Mouse (Mus musculus) liver, adult 2 months (tissue): ENCODE data around the gene Zdhhc6.

ENCODE experiments used
- CTCF ChIP-seq: fragments of 200-500 bp; IDR thresholded peaks from 2 replicates; pipeline ENCODE4 v1.5.1; 2011; ENCODE audit warnings: low read depth, low read length, control low read depth
- POLR2A ChIP-seq: fragments of 200-500 bp; IDR thresholded peaks from 2 replicates; pipeline ENCODE4 v1.6.1; 2011; ENCODE audit warnings: low read length, control low read depth; ENCODE audit not compliant: insufficient read depth; ENCODE audit errors: extremely low read depth

DNA sequence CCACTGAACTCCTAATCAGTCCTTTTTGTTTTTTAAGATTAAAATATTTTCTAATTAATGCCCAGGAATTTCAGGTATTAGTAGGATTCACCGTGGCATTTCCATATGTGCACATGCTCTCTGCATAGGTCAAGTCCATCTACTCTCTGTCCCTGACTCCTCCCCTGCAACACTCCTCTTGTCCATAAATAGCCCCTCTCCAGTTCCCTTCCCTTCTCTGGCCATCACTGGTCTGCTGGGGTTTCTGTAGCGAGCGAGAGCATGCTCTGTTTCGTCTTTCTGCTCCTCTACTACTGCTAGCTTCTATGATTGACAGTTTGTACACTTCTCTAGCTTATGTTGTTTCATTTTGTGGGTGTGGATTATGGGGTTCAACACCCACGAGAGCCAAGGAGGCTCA, 15.9 kb upstream of the Zdhhc6 start:
- TF ChIP-seq POLR2A (no peak), CTCF (no peak)
